8 mouse cellular contexts compared by ENCODE assay signal in genomic region chr14:120477982-120478568, GRCm38 (mm10). TPM values are rescaled to one million over a fixed set of nuclear protein-coding genes. Genes with fewer than 3 reads are reported as not detected.
DNase-seq lines count a peak whose midpoint lies in the region; ATAC-seq and TF ChIP-seq lines count a peak whose summit lies in the region.

Gene Rap2a (plus strand): TSS chr14:120478444.

- TF ChIP-seq EP300 in lung, postnatal 0 days (IDR thresholded peaks at IDR 0.05) = 0 out of 2 replicates have a peak, but pooled peaks have one; percentile 21

- DNase-seq in MN1 (ENCODE audit: low spot score) = peak; percentile 94
- DNase-seq in cerebellum, adult 9-10 months = peak; percentile 98
- DNase-seq in hindbrain, embryonic 10.5 days (ENCODE audit: low spot score) = peak; percentile 95
- peak; percentile 98 for DNase-seq in layer of hippocampus, adult 9-11 months
- DNase-seq in lung, postnatal 0 days (ENCODE audit: low spot score) = peak; percentile 98
- DNase-seq in ovary, postnatal 36 days (ENCODE audit: low spot score) = peak; percentile 96
- peak; percentile 95 for DNase-seq in thymus, postnatal 25 days

- peak within 1 kb of the TSS; percentile 95 for H3K27ac ChIP-seq in hindbrain, embryonic 10.5 days
- peak within 1 kb of the TSS; percentile 99 for H3K27ac ChIP-seq in lung, postnatal 0 days (ENCODE audit: low read length)

- H3K9ac ChIP-seq in lung, postnatal 0 days (replicated peaks; ENCODE audit: low read depth) = peak within 1 kb of the TSS; percentile 81

- no peaks in the 10 kb centered on the region for H3K27me3 ChIP-seq in hindbrain, embryonic 10.5 days (ENCODE audit: insufficient read depth, poor library complexity, severe bottlenecking)
- H3K27me3 ChIP-seq in lung, postnatal 0 days (replicated peaks; ENCODE audit: insufficient read depth, low read length) = no peaks in the 10 kb centered on the region

- ATAC-seq in frontal cortex, adult (ENCODE audit: low TSS enrichment) = peak; percentile 68
- peak; percentile 89 for ATAC-seq in lung, postnatal 0 days

- H3K36me3 ChIP-seq in hindbrain, embryonic 10.5 days = peaks cover 13% of the 10 kb centered on the region
- no peaks in the 10 kb centered on the region; the same call in 1 of the 2 replicates for H3K36me3 ChIP-seq in lung, postnatal 0 days (ENCODE audit: insufficient read depth, low read length)

- no peak for TF ChIP-seq CTCF in lung, postnatal 0 days (IDR thresholded peaks at IDR 0.05)

- H3K4me2 ChIP-seq in lung, postnatal 0 days (replicated peaks; ENCODE audit: low read depth, low read length) = peak within 1 kb of the TSS; percentile 72

- under 1% methylated on average over 70 of the region's 78 CpGs for WGBS in hindbrain, embryonic 10.5 days
- 2% methylated on average over 42 of the region's 78 CpGs for WGBS in lung, postnatal 0 days

- no peaks in the 10 kb centered on the region for H3K9me3 ChIP-seq in hindbrain, embryonic 10.5 days
- H3K9me3 ChIP-seq in lung, postnatal 0 days (ENCODE audit: low read length) = no peaks in the 10 kb centered on the region; the same call in 1 of the 2 replicates

- peaks cover 31% of the 10 kb centered on the region for H3K4me1 ChIP-seq in hindbrain, embryonic 10.5 days (replicated peaks)
- no peaks in the 10 kb centered on the region; the same call in 1 of the 2 replicates for H3K4me1 ChIP-seq in lung, postnatal 0 days (ENCODE audit: insufficient read depth, low read depth, low read length)

- peak within 1 kb of the TSS; percentile 79 for H3K4me3 ChIP-seq in hindbrain, embryonic 10.5 days
- H3K4me3 ChIP-seq in lung, postnatal 0 days (ENCODE audit: low read depth, low read length) = peak within 1 kb of the TSS; percentile 83

RNA-seq across cellular contexts. Expression of gene Rap2a, which starts in this region (rescaled TPM):
- 11.6 and 13.1 TPM in 2 replicates for polyA plus RNA-seq in hindbrain, embryonic 10.5 days (2016; fragmentation: Nextera tagmentation; extraction: Ambion mirVana)
- polyA plus RNA-seq in lung, postnatal 0 days (2015; fragmentation: Nextera tagmentation; extraction: Ambion mirVana) = 48.4 and 62.8 TPM in 2 replicates

Comparison
In these comparisons a context has a peak if more than half of its experiments do, and no peak if none do; other contexts are left out.
1. Peak in every context shown above with its lines: DNase-seq, ATAC-seq, H3K4me3 ChIP-seq and H3K27ac ChIP-seq.